Mouse (Mus musculus): ENCODE data around the gene Ank.

GRCm38 (mm10) chr15:27497300-27497997 is 31.0 kb downstream of the Ank start:
- no peak for TF ChIP-seq CTCF (IDR thresholded peaks at IDR 0.05; ENCODE audit: extremely low read depth, insufficient read depth, low read length)
- no peak for TF ChIP-seq POLR2A (IDR thresholded peaks at IDR 0.05; ENCODE audit: extremely low read depth, insufficient read depth, low read length)

All from cortical plate, adult 2 months (tissue).